25 mouse cellular contexts compared by ENCODE assay signal in genomic region chr5:51583632-51584031, GRCm38 (mm10). TPM values are rescaled to one million over a fixed set of nuclear protein-coding genes. Genes with fewer than 3 reads are reported as not detected.
A peak's percentile ranks its signal among the peaks of the same experiment; 100 is the strongest.
DNase-seq lines count a peak whose midpoint lies in the region; ATAC-seq and TF ChIP-seq lines count a peak whose summit lies in the region.
"Had no signal": no experiment of that assay in that cellular context is flagged by ENCODE, and none has a peak within 500 bp of the region (broad histone marks: within the 10 kb centered on the region; RNA-seq: fewer than 3 reads in every experiment).

No protein-coding gene starts in this region.

- 84% methylated on average over 3 of the region's 3 CpGs for WGBS in kidney, embryonic 16.5 days
- 84% methylated on average over 3 of the region's 3 CpGs for WGBS in hindbrain, embryonic 10.5 days
- WGBS in hindbrain, postnatal 0 days = 65% methylated on average over 3 of the region's 3 CpGs

- no peak overlapping the region for H3K4me3 ChIP-seq in kidney, embryonic 16.5 days (ENCODE audit: low read length)
- no peak overlapping the region for H3K4me3 ChIP-seq in hindbrain, embryonic 10.5 days
- no peak overlapping the region for H3K4me3 ChIP-seq in hindbrain, postnatal 0 days (ENCODE audit: low read length)
- H3K4me3 ChIP-seq: embryonic facial prominence, embryonic 15.5 days; forebrain, embryonic 10.5 days; limb, embryonic 10.5 days; megakaryocyte, embryonic 14.5 days; midbrain, embryonic 15.5 days had no signal

- H3K9me3 ChIP-seq in kidney, embryonic 16.5 days (ENCODE audit: low read length) = no peaks in the 10 kb centered on the region
- no peaks in the 10 kb centered on the region for H3K9me3 ChIP-seq in hindbrain, embryonic 10.5 days
- H3K9me3 ChIP-seq in hindbrain, postnatal 0 days (ENCODE audit: low read length) = no peaks in the 10 kb centered on the region
- H3K9me3 ChIP-seq: embryonic facial prominence, embryonic 15.5 days; forebrain, embryonic 10.5 days; limb, embryonic 10.5 days; midbrain, embryonic 15.5 days had no signal

- H3K27me3 ChIP-seq in kidney, embryonic 16.5 days (ENCODE audit: insufficient read depth, low read length) = no peaks in the 10 kb centered on the region
- no peaks in the 10 kb centered on the region for H3K27me3 ChIP-seq in hindbrain, embryonic 10.5 days (ENCODE audit: insufficient read depth, poor library complexity, severe bottlenecking)
- H3K27me3 ChIP-seq in hindbrain, postnatal 0 days (ENCODE audit: insufficient read depth, low read length) = no peaks in the 10 kb centered on the region
- H3K27me3 ChIP-seq: embryonic facial prominence, embryonic 15.5 days; megakaryocyte, embryonic 14.5 days; midbrain, embryonic 15.5 days; Patski had no signal

- H3K36me3 ChIP-seq in kidney, embryonic 16.5 days (ENCODE audit: insufficient read depth, low read length) = no peaks in the 10 kb centered on the region
- H3K36me3 ChIP-seq in hindbrain, embryonic 10.5 days = no peaks in the 10 kb centered on the region
- no peaks in the 10 kb centered on the region for H3K36me3 ChIP-seq in hindbrain, postnatal 0 days (ENCODE audit: insufficient read depth, low read length)
- H3K36me3 ChIP-seq: embryonic facial prominence, embryonic 15.5 days; forebrain, embryonic 10.5 days; limb, embryonic 10.5 days; midbrain, embryonic 15.5 days had no signal

- H3K27ac ChIP-seq in kidney, embryonic 16.5 days (ENCODE audit: low read length) = no peak overlapping the region
- no peak overlapping the region for H3K27ac ChIP-seq in hindbrain, embryonic 10.5 days
- no peak overlapping the region for H3K27ac ChIP-seq in hindbrain, postnatal 0 days
- H3K27ac ChIP-seq: embryonic facial prominence, embryonic 15.5 days; forebrain, embryonic 10.5 days; hindbrain, embryonic 14.5 days; kidney, postnatal 0 days; limb, embryonic 10.5 days; midbrain, embryonic 15.5 days had no signal

- no peak for TF ChIP-seq CTCF in hindbrain, postnatal 0 days (IDR thresholded peaks at IDR 0.05; ENCODE audit: low read depth)

- no peak overlapping the region for H3K4me2 ChIP-seq in kidney, embryonic 16.5 days (replicated peaks; ENCODE audit: low read depth, low read length)
- H3K4me2 ChIP-seq in hindbrain, postnatal 0 days (ENCODE audit: low read depth, low read length) = no peak overlapping the region
- H3K4me2 ChIP-seq: embryonic facial prominence, embryonic 15.5 days; hindbrain, embryonic 14.5 days; midbrain, embryonic 15.5 days had no signal

- H3K9ac ChIP-seq in kidney, embryonic 16.5 days (replicated peaks; ENCODE audit: low read length) = no peak overlapping the region
- H3K9ac ChIP-seq in hindbrain, postnatal 0 days (replicated peaks; ENCODE audit: low read length) = no peak overlapping the region
- H3K9ac ChIP-seq: embryonic facial prominence, embryonic 15.5 days; hindbrain, embryonic 14.5 days; liver, postnatal 0 days; midbrain, embryonic 15.5 days had no signal

- ATAC-seq in frontal cortex, adult (ENCODE audit: low TSS enrichment) = peak; percentile 88
- no peak for ATAC-seq in kidney, embryonic 16.5 days (ENCODE audit: low FRiP score, low TSS enrichment)
- no peak for ATAC-seq in hindbrain, postnatal 0 days
- ATAC-seq: CD4-positive, CD25-positive, alpha-beta regulatory T cell, adult 4 months; liver, postnatal 0 days; midbrain, embryonic 15.5 days; Patski had no signal

- peaks cover 11% of the 10 kb centered on the region for H3K4me1 ChIP-seq in kidney, embryonic 16.5 days (ENCODE audit: insufficient read depth, low read length)
- H3K4me1 ChIP-seq in hindbrain, embryonic 10.5 days (replicated peaks) = no peaks in the 10 kb centered on the region
- no peaks in the 10 kb centered on the region for H3K4me1 ChIP-seq in hindbrain, postnatal 0 days (ENCODE audit: insufficient read depth, low read length)
- H3K4me1 ChIP-seq: embryonic facial prominence, embryonic 15.5 days; forebrain, embryonic 10.5 days; megakaryocyte, embryonic 14.5 days; midbrain, embryonic 15.5 days had no signal

- no peak for DNase-seq in frontal cortex, postnatal 14 days (ENCODE audit: low spot score in 2 of 2)
- peak; percentile 71 for DNase-seq in kidney, adult 18-20 months
- DNase-seq in kidney, postnatal 14 days = peak; percentile 77
- DNase-seq in right cerebral cortex, postnatal 25 days = peak; percentile 36
- no peak for DNase-seq in hindbrain, embryonic 10.5 days (ENCODE audit: low spot score)
- DNase-seq in hindbrain, postnatal 0 days (ENCODE audit: low spot score) = no peak
- DNase-seq: adrenal gland, postnatal 10 days; cerebellum, adult 11 months; cerebellum, postnatal 36 days; gastrocnemius, postnatal 25 days; heart, postnatal 14 days; layer of hippocampus, adult 9-11 months; liver, postnatal 0 days; lung, postnatal 14 days had no signal

RNA-seq across cellular contexts. Expression of gene Ppargc1a, which starts 16.1 kb away (rescaled TPM):
- 24.5 and 27.4 TPM in 2 replicates for polyA plus RNA-seq in kidney, embryonic 16.5 days (2015; fragmentation: Nextera tagmentation; extraction: Ambion mirVana)
- polyA plus RNA-seq in hindbrain, embryonic 10.5 days (2016; fragmentation: Nextera tagmentation; extraction: Ambion mirVana) = 1.8 and 2.1 TPM in 2 replicates
- total RNA-seq in hindbrain, postnatal 0 days (2014; rRNA removed) = 14.5 and 16.3 TPM in 2 replicates
- 20.3 and 22.6 TPM in 2 replicates for polyA plus RNA-seq in hindbrain, postnatal 0 days (2015; fragmentation: Nextera tagmentation; extraction: Ambion mirVana)

Comparison
In these comparisons a context has a peak if more than half of its experiments do, and no peak if none do; other contexts are left out.
1. DNase-seq: peak in kidney, adult 18-20 months (single experiment), kidney, postnatal 14 days (single experiment) and right cerebral cortex, postnatal 25 days (single experiment); none in frontal cortex, postnatal 14 days (0 of 2), hindbrain, embryonic 10.5 days (single experiment) and hindbrain, postnatal 0 days (single experiment).